Mouse (Mus musculus) 3134 (cell line): ENCODE results near the gene Dock9.

ENCODE experiments used
- DNase-seq: peaks from one replicate; pipeline ENCODE4 v3.0.0-alpha.2; 2011; ENCODE audit warnings: low spot score; ENCODE audit not compliant: insufficient read length; ENCODE audit errors: extremely low read depth

Dock9 gene

GRCm38 (mm10) chr14:121594684-121595083 lies 203.0 kb downstream of the Dock9 start:
- DNase-seq: no peak

DNA sequence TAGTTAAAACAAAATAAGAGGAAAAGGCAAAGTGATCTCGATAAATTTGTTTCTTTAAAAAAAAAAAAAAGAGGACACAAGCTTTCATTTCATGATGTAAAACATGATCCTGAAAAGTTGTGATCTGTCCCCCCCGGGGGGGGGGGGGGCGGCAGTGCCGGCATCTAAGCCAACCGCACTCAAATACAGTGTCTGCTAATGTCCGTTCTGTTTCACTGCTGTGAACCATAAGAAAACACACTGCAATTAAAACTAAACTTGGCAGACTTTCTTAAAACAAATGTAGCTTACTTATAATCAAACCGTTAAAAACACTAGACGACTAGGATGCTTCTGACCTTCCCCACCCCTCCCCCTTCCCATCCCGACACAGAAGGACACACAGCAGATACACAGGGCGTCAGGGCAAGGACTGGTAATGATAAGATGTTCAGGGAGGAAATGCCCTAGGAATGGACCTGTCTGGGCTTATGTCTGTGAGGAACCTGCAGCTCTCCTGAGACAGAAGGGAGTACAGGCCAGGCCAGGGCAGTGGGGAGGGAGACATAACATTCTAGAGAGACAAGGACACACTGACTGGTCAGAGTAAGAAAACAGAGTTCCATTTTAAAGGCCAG lies 204.2 kb downstream of the Dock9 start:
- DNase-seq: no peak

- DNase-seq: no peak
Measured at GRCm38 (mm10) chr14:121592890-121593289, 204.7 kb downstream of the Dock9 start.

- DNase-seq: no peak
Measured at GRCm38 (mm10) chr14:121592356-121592755, 205.3 kb downstream of the Dock9 start.

GRCm38 (mm10) chr14:121589097-121589725 lies 208.4 kb downstream of the Dock9 start:
- peak; percentile 36 for DNase-seq

- DNase-seq: no peak
Measured at GRCm38 (mm10) chr14:121588451-121588850, 209.2 kb downstream of the Dock9 start.

- no peak for DNase-seq
Measured at GRCm38 (mm10) chr14:121585906-121586765, 211.5 kb downstream of the Dock9 start.

DNA sequence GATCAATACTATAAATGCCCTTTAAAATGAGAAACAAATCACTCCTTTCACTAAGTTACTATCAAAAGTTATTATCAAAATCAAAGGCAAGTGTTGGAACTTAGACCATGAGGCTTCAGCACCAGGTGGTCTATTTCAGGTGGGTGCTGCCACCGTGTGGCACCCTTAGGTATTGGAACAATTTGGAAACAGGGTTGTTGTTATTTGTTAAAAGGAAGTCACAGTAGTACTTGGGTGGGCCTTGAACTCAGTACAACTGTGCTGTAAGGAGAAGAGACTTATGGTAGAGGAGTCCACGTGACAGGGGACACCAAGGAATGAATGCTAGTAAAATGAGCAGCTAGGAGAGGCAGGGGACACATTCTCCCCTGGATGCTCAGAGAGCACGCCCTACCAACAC lies 218.6 kb downstream of the Dock9 start:
- DNase-seq: no peak

GRCm38 (mm10) chr14:121573391-121573790 lies 224.2 kb downstream of the Dock9 start:
- DNase-seq: no peak

DNA sequence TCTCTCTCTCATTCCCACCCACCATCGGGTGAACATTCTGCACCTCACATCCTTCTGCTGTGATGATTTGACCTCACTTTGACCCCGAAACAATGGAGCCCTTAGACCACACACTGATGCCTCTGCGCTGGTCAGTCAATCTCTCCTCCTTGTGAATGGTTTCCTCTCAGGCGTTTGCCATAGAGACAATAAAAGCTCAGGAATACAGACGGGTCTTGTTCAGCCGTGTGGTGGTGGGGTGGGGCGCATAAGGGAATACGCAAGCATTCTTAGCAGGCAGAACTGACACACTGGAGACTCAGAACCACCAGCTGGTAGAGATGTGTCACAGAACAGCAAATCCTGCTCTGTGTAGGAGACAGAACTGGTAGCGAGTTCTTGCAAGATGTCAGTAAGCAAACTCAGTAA lies 230.8 kb downstream of the Dock9 start:
- DNase-seq: no peak

GRCm38 (mm10) chr14:121565930-121566329 lies 231.7 kb downstream of the Dock9 start:
- no peak for DNase-seq

DNA sequence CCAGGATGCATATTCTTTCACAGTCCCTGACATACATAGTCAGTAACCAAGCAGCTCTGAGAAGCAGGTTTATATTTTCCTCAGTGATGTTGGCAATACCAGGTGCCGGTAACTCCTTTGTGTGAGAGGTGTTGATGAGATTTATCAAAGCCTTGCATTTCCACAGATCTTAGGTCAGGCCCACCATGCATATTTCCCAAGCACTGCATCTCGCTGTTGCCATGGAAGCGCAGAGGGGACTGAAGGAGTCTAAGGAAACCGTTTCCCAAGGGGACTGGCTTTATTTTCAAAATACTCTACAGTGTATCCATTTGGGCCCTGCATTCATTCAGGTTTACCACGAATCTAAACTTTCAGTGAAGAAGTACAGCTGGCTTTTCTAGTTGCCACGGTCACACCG lies 233.0 kb downstream of the Dock9 start:
- DNase-seq: no peak

DNA sequence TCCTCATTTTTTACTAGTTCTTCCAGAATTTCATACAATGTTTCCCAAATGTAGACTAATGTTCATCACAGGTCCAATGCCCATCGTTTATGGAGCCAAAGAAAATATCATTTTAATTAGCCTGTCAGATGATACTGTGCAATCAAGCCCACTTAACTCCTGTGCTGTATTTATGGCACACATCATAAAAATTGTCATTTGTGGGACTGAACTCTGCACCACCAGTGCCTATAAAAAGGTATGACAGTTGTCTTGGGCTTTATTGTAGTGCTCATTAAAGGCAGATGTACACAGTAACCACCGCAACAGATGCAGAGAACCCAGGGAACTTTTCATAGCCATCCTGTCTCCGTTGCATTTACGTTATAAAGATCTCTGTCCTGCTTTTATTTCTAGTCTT lies 233.7 kb downstream of the Dock9 start:
- DNase-seq: no peak

GRCm38 (mm10) chr14:121559026-121559425 lies 238.6 kb downstream of the Dock9 start:
- no peak for DNase-seq

- no peak for DNase-seq
Measured at GRCm38 (mm10) chr14:121556401-121557315, 241.0 kb downstream of the Dock9 start.

- DNase-seq: no peak
Measured at GRCm38 (mm10) chr14:121553785-121554184, 243.9 kb downstream of the Dock9 start.

GRCm38 (mm10) chr14:121552586-121552985 lies 245.1 kb downstream of the Dock9 start:
- DNase-seq: no peak

DNA sequence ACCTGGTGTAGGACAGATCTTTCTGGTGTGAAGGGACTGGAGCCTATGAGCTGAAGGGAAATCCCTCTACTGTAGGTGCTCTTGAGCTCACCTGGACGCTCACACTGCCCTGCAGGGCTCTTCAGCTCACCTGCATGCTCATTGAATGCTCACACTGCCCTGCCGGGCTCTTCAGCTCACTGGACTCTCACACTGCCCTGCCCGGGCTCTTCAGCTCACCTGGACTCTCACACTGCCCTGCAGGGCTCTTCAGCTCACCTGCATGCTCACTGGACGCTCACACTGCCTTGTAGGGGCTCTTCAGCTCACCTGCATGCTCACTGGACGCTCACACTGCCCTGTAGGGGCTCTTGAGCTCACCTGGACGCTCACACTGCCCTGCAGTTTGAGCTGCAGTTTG lies 247.8 kb downstream of the Dock9 start:
- DNase-seq: no peak

DNA sequence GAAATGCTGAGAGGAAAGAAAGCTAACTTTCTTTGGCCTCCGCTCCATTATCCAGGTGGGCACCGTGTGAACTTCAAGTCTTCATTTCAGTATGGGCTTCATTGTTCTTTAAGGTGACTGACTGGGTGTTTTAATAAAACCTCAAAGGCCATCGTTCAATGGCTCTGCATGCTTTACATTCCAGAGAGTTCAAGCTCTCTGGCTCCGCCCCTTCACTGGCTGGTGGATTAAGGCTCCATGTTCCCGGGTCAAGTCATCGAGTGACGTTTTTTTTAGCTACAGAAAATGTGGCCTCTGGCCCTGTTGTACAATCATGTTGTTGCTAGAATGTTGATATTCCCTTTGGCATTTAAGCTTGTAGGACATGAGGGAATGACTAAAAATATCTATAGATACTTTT lies 249.9 kb downstream of the Dock9 start:
- DNase-seq: no peak

DNA sequence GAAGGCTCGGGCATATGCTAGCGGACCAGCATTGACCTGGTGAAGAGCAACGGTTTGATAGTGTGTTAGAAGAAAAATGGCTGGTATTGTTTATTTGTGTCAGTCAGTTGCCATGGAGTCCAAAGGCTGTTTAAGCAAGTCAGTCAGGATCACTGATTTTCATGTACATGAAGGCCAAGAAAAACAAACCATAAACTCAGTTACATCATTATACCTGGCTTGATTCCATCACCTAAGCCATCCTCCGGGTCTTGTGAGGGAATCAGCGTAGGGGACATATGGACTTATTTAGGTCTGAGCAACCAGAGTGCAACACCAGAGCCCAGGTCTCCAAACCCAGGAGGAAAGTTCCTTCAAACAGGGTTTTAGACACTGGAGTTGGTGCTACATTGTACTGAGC lies 251.0 kb downstream of the Dock9 start:
- DNase-seq: no peak
